Mouse (Mus musculus) adrenal gland, adult 2 months (tissue): ENCODE measurements around the gene Gm884. TPM values are rescaled to one million over a fixed set of nuclear protein-coding genes. Genes with fewer than 3 reads are reported as not detected.

Experiments used
- DNase-seq: peaks from one replicate; pipeline ENCODE4 v3.0.0; 2021
- long read RNA-seq: library from polyadenylated mRNA; stranded (forward); transcript quantifications from one replicate; pipeline ENCODE4 v2.0.0, GENCODE M21; 2021
- polyA plus RNA-seq: library from polyadenylated mRNA; depleted of rRNA; stranded (reverse); fragments of >200 nt; gene quantifications from 2 replicates; pipeline ENCODE4 v1.2.3, GENCODE M21; 2012; rRNA removed
- total RNA-seq, 2 experiments: library from RNA; stranded (reverse); gene quantifications; 2 replicates each; pipeline ENCODE4 v1.2.3; 2021

Gm884 gene
- total RNA-seq (not detected), polyA plus RNA-seq (not detected in 2 replicates)
- long read RNA-seq: 0 reads

GRCm38 (mm10) chr11:103621040-103621439 lies at the start of gene Gm884:
Gene Gm884 (minus strand): TSS chr11:103621140.
- DNase-seq: no peak

GRCm38 (mm10) chr11:103666907-103667426 lies 46.0 kb upstream of the Gm884 start:
- no peak for DNase-seq

GRCm38 (mm10) chr11:103666181-103666906 lies 45.4 kb upstream of the Gm884 start:
- DNase-seq: no peak

DNA sequence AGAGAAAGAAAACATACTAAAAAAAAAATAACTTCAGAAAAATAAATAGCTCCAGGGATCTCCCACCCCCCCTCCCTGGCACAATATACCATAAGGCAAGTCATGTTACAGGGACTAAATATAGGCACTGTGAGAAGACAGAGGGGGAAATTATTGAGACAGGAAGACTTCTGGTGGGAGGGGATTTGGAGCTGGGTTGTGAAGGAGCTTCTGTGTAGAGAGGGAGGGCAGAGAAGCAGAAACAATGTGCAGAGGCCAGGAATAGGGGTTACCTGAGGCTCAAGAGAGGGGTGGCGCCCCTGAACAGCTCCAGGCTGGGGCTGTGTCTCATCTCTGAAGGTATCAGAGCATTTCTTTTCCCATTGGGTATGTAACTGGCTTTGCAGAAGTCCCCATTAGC lies 44.8 kb upstream of the Gm884 start:
- DNase-seq: no peak

GRCm38 (mm10) chr11:103663119-103663518 lies 42.2 kb upstream of the Gm884 start:
- DNase-seq: no peak

GRCm38 (mm10) chr11:103662546-103662945 lies 41.6 kb upstream of the Gm884 start:
- DNase-seq: no peak

DNA sequence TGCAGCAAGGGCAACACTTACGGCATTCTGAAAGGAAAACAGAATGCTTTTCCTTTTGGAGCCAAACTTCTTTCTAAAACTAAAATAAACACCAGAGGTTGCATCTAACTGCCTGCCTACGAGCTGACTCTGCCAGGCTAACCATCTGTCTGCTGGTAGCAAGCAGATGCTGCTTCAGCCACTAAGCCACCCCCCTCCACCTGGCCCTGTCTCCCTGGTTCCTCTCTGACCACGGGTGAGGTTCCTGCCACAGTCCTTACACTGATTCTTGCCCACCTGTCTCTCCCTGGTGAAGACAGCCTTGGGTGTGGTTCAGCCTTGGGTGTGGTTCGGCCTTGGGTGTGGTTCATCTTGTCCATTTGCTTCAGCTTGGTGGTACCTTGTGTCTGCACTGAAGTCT lies 40.9 kb upstream of the Gm884 start:
- no peak for DNase-seq

GRCm38 (mm10) chr11:103658189-103658588 lies 37.2 kb upstream of the Gm884 start:
- DNase-seq: no peak

DNA sequence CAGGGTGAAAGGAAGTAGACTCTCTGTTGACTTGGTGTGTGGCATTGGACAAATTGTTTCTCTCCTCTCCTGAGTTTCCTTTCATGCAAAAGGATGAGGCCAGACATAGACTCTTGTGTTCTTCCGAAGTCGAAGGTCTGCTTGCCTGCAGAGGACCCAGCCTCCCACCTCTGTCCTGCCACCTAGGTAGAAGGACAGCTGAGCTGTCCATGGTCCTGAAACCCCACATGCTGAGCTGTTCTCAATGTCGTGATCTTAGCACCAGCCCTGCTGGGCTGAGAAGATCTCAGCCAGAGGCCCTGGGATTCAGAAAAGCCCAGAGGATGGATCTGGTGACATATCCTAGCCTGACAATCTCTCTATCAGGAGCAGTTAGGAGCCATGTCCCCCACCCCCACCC lies 35.6 kb upstream of the Gm884 start:
- DNase-seq: no peak

GRCm38 (mm10) chr11:103653359-103653965 lies 32.5 kb upstream of the Gm884 start:
- DNase-seq: no peak

DNA sequence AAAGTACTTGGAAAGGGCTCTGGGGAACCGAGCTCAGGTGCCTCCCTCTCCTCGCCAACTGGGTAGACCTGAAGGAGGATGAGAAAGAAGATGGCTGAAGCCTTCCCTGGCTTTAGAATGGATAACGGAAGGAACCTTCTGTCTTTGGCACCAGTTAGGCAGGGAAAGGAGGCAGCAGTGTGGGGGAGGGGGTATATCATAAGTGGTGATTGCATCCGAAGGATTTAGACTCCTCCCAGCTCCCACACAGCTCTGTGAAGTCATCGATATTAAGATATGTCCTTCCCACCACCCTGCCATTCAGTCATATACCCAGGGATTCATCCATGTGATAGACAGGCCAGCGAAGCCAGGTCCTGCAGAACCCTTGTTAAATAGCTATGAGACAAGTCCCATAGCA lies 30.5 kb upstream of the Gm884 start:
- DNase-seq: no peak

DNA sequence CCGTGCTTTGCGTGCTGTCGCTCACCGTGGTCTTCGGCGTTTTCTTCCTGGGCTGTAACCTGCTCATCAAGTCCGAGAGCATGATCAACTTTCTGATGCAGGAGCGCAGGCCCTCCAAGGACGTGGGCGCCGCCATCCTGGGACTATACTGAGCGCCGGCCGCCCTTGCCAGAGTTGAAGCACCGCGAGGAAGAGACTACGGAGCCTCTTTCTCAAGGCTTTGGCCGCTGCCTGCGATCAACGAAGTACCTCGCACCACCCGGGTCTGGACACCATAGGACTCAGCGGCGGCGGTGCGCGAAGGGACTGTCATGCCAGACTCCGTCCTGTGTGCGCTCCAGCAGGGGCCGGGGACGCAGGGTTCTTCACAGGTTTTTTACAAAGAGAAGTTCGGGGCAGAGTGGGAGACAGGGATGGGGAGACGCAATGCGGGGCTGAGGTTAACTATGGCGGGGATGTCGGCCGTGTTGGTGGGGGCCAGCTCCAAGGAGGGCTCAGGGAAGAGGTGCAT lies 29.1 kb upstream of the Gm884 start:
- DNase-seq: no peak

DNA sequence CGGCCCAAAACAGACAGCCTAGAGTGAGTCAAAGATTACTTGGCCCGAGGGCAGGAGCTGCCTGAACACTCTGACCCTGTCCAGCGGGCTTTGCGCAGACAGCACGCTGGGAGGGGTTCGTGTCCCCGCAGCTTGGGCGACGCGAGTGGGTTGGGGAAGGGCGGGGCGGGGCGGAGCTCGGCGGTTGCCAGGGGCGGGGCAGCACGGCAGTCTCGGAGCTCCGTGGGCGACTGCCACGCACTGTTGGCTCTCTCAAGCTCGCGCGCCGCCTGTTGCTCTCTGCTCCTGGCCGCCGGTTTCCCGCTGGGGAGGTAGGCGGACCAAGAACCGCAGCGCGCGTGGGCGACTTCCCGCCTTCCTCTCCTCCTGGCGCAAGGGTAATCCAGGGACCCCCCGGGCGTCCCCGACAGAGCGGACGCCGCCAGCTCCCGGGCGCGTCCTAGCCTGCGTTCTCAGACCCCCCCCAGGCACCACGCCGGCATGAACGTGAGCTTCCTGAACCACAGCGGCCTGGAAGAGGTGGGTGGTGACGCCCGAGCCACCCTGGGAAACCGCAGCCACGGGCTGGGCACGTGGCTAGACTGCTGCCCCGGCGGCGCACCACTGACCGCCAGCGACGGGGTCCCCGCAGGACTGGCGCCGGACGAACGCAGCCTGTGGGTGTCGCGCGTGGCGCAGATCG lies 28.5 kb upstream of the Gm884 start, which contains the start of gene Rprml:
Gene Rprml (plus strand): TSS at position 270 of the 682 bp plus-strand sequence.
- peak; percentile 28 for DNase-seq

DNA sequence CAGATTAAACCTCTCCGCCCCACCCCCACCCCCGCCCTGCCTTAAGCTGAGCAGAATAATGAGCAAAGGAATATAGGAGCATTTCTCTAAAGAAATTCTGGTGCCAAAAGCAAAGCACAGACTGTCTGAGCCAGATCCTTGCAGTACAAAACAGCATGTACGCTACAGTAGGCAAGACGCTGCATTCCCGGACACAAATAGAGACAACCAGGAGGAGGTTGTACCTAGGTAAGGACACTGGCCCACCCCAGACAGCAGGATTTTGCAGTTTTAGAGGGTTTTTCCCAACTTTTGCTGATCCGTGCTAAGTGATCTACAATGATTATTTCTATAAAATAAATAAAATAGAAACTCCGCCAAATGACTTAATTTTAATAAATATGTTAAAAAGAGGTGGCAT lies 27.7 kb upstream of the Gm884 start:
- DNase-seq: no peak

DNA sequence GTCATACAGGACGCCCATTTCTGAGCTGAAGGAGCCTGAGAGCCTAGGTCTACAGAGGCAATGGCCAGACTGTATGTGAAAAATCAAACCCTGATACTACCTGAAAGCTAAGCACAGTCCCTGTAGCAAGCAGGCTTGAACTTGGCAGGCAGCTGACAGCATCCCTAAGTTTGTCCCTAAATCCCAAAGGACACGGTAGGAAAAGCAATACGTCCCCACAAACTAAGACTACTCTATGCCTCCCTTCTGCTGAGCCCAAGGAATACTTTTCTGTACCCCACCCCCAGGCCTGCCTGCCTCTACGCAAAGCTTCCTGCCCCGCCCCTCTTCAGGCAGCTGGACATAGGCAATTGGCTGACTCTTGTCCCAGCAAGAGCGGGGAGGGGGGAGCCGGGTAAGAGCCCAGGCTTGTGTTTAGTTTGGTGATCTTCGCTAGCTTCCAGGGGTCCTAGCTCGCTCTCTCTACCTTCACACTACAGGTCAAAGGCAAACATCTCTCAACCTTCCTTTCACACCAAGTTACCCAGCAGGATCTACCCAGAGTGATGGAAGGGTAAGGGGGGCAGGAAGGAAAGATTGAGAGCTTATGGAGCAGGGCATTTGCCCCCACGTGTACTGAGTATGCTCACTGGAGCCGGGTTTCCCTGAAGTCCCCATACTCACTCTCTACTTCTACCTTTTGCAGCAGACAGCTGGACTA lies 27.1 kb upstream of the Gm884 start:
- DNase-seq: no peak

GRCm38 (mm10) chr11:103646301-103646700 lies 25.4 kb upstream of the Gm884 start:
- no peak for DNase-seq

GRCm38 (mm10) chr11:103645731-103646130 lies 24.8 kb upstream of the Gm884 start:
- DNase-seq: no peak

DNA sequence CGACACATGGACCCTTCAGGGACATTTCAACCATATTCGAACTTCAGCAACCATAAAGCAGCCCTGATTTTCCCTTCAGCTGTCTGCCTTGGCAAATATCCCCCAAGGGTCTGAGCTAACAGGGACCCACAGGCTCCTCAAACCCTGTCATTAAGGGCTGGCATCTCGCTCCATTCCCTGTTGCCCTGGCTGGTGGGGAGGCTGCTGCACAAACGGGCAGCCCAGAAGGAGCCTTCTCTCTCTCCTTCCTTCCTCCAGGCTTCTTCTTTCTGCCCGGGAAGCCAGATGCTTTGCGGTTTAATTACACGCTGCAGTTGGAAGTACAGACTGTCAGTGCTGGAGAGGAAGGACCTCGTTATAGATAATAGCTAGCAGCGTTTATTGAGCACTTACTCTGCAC lies 22.3 kb upstream of the Gm884 start:
- DNase-seq: no peak

GRCm38 (mm10) chr11:103639407-103639946 lies 18.5 kb upstream of the Gm884 start:
- peak; percentile 46 for DNase-seq

DNA sequence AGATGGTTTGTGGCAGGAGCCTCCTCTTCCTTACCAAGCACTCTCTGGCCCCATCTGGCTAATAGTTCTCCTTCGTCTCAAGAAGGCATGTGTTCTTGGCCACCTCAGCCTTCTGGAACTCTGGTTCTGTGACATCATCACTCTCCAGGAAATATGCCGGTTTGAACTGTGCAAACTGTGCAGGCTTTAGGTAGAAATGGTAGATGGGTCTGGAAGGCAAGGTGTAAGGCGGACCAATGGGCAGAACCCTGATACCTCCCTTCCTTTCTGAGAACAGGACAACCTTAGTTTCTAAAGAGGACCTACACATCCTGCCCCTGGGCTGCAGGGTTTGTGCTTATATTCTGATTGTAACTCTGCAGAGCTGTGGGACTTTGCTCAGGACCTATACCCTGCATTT lies 17.9 kb upstream of the Gm884 start, which contains the start of gene Lyzl6:
Gene Lyzl6 (minus strand): TSS at position 101 of the 400 bp plus-strand sequence.
- no peak for DNase-seq

DNA sequence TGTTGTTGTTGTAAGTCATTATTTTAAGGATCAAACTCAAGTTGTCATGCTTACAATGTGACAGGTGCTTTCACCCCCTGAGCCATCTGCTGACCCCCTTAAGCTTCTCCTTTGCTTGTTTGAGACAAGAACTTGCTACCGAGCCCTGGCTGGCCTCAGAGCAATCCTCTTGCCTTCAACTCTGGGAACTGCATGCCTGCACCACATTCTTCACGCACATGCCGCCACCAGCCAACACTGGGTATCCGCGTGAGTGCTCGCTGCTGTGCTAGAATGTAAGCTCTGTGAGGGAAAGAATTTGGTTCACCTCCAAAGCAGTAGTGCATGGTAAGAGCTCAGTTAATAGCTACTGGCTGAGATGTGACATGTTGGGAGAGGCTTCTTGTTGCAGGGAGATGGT lies 15.3 kb upstream of the Gm884 start:
- DNase-seq: no peak

GRCm38 (mm10) chr11:103635481-103635880 lies 14.5 kb upstream of the Gm884 start:
- no peak for DNase-seq
